Mouse (Mus musculus) ES-Bruce4 (cell line): ENCODE data around the gene Ube2dnl1.

Source experiments
- CTCF ChIP-seq: IDR thresholded peaks from one replicate; pipeline ENCODE4 v1.8.1; 2011; ENCODE audit warnings: low read depth, low read length
- EP300 ChIP-seq: IDR thresholded peaks from 2 replicates; pipeline ENCODE4 v1.6.1; 2011; ENCODE audit warnings: low read depth, low read length; ENCODE audit not compliant: insufficient read depth
- POLR2A ChIP-seq: IDR thresholded peaks from one replicate; pipeline ENCODE4 v1.8.1; 2011; ENCODE audit warnings: low read length; ENCODE audit not compliant: insufficient read depth

DNA sequence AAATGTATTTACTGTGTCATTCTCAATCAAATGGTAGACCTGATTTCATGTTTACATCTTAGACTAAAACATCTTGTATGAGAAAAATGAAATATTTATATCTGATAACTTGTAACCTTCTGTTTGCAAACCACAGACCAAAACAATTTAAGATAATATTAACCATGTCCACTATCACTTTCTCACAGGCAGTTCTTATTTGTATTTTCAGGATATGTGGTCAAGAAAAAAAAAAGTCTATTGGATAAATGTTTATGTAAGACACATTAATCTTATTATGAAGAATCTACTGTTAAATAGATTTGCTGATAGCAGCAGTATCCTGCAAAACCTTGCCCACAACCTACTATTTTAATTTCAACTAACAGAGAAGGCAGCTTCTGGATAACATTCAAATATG is 9.3 kb upstream of the Ube2dnl1 start:
- TF ChIP-seq POLR2A (no peak), CTCF (no peak), EP300 (no peak)
